Mouse (Mus musculus) adrenal gland, adult 18-20 months (tissue): Measurements from ENCODE around the gene Notch1. TPM values are rescaled to one million over a fixed set of nuclear protein-coding genes. Genes with fewer than 3 reads are reported as not detected.

Experiments
- DNase-seq, 2 experiments: peaks; one replicate each; pipeline ENCODE4 v3.0.0; 2021 to 2022; ENCODE audit warnings: low spot score in 2 of 2
- long read RNA-seq, 2 experiments: library from polyadenylated mRNA; stranded (forward); transcript quantifications; one replicate each; pipeline ENCODE4 v2.0.0; 2021
- total RNA-seq, 2 experiments: library from RNA; stranded (reverse); gene quantifications; 1 replicate in 1 of 2; 2 replicates in 1 of 2; pipeline ENCODE4 v1.2.3; 2021

Notch1 gene
- total RNA-seq = 10 to 100 TPM; 21.5 to 22.0 TPM
- long read RNA-seq, experiment 1, partial matches to known transcripts = 1 of 3 reads
- long read RNA-seq, experiment 1, other reads (novel, unspliced or antisense) = 2 of 3 reads
- long read RNA-seq, experiment 2, partial matches to known transcripts = 0 of 1 reads
- long read RNA-seq, experiment 2, other reads (novel, unspliced or antisense) = 1 of 1 reads

DNA sequence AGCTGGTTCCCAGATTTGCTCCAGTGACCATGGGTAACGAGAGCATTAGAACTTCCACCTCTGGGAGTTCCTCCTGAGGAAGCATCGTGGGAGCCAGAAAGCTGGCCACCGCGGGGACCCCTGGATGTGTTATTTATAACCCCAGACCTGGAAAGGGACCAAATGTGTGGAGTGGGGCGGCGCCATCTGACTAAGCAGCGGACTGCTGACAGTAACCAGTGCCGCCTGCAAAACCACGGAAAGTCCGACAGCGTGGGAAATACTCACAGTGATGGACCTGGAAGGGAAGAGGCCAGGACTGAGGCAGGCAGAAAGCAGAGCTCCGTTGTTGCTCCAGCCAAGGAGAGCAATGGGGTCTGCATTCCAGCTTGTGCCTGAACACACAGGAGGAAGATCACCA is at the start of gene Notch1:
Notch1 (minus strand) TSS at position 389 of the 400 bp plus-strand sequence.
- DNase-seq = no peak

GRCm38 (mm10) chr2:26566221-26566620 is 49.8 kb upstream of the Notch1 start:
- DNase-seq = no peak

DNA sequence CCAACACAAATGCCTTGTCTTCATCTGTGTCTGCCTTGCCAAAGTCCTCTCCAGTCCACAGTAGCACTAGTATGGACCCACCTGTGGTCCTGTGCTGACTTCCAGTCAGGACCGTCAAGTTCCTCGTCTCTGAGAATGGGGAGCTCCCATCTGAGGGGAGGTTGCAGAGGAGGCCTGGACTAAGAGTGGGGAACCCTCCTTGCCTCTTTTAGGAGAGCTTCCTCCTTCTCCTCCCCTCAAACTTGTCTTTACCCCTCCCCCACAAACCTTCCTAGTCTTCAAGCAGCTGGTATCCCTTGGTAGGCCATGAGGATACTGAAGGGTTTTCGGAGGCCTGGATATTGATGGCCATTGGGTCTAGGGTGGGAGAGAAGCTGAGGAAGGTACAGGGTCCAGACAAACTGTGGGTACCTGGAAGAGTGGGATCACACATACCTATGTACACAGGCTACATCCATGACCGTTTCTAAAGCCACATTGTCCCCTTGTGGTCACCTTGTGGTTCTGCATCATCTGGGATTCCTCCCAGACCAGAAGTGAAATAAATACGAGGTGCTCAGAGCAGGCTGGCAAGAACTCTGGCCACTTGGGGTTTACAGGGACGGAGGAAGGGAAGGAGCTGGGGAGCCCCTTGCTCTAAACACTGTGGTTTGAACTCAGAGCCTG is 45.0 kb upstream of the Notch1 start:
- peak in 1 of 2 experiments; percentile 33 for DNase-seq

GRCm38 (mm10) chr2:26560506-26560905 is 44.0 kb upstream of the Notch1 start:
- DNase-seq = no peak

- no peak for DNase-seq
Observed at GRCm38 (mm10) chr2:26556535-26556993, 40.1 kb upstream of the Notch1 start.

GRCm38 (mm10) chr2:26555076-26555475 is 38.6 kb upstream of the Notch1 start:
- peak in 1 of 2 experiments; percentile 60 for DNase-seq

DNA sequence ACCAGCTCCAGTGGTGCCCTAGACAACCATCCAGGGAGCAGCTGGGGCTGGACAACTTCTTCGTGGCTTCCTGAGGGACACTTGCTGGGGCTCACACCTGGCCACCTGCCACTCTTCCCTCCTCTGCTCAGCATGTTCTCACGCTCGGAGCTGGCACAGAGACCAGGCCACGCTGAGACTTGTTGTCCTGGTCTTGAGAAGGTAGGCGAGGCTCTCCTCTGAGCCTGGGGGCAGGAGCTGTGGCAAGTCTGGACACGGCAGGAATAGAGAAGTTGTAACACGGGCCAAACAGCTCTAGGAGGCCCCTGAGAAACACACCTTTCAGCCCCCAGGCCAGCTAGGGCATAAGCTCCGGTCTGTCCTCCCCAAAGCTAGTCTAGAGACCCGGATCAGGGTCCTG is 37.4 kb upstream of the Notch1 start:
- DNase-seq = no peak

DNA sequence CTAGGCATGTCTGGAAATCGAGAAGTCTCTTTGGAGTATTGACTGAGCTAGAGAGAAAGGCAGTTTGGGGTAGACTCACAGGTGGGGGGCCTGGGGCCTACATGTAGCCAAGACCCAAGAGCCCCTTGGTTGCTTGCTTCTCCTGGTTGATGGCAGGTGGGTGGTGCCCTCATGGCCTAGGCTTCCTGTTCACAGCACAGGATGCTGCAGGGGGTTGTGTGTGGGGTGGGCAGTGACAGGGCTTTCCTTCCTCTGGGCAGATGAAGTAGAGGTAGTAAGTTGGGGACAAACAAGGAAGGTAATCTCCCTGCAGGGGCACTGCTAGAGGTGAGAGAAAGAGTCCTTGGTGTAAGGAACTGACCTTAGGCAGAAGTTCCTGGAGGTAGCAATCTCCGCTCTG is 35.6 kb upstream of the Notch1 start:
- DNase-seq = no peak

- no peak for DNase-seq
Observed at GRCm38 (mm10) chr2:26551446-26551845, 35.0 kb upstream of the Notch1 start.

DNA sequence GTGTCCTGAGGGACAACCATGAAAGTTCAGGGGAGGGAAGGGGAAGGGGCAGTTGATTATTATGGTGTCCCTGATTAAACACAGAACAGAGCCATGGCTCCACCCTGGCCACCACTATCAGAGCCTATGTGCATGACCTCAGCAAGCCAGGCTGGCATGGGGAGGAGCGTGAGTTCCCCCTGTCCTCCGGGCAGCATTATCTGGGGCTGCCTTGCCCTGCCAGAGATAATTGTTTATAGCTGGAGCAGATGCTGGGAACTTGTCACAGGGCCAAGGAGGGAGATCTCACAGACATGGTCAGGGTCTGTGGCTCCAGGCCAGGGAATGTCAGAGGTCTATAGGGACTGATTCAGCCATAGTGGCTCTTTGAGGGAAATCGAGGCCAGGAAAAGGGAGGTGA is 34.3 kb upstream of the Notch1 start:
- no peak for DNase-seq

- peak in 1 of 2 experiments; percentile 27 for DNase-seq
Observed at GRCm38 (mm10) chr2:26550205-26550604, 33.7 kb upstream of the Notch1 start.

DNA sequence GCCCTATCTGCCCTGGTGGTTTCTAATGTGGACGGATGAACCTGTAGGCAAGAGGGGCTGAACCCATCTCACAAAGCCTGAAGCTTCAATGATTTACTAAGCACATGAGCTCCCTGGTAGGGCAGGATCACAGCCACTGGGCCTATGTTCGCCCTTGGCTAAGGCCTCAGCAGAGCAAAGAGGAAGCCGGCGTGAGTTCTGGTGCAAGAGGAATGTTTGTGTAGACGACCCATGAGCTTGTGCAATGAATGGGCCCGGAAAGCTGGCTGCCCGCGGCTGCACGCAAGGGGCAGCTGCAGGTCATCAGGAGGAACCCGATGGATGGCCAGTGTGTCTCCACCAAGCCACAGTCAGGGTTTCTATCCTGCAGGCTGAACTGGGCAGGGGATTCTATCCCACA is 33.3 kb upstream of the Notch1 start:
- DNase-seq = no peak

GRCm38 (mm10) chr2:26547481-26547880 is 31.0 kb upstream of the Notch1 start:
- no peak for DNase-seq

- peak; percentile 32 to 39 for DNase-seq
Observed at GRCm38 (mm10) chr2:26544265-26544664, 27.8 kb upstream of the Notch1 start.

- no peak for DNase-seq
Observed at GRCm38 (mm10) chr2:26543768-26544167, 27.3 kb upstream of the Notch1 start.

DNA sequence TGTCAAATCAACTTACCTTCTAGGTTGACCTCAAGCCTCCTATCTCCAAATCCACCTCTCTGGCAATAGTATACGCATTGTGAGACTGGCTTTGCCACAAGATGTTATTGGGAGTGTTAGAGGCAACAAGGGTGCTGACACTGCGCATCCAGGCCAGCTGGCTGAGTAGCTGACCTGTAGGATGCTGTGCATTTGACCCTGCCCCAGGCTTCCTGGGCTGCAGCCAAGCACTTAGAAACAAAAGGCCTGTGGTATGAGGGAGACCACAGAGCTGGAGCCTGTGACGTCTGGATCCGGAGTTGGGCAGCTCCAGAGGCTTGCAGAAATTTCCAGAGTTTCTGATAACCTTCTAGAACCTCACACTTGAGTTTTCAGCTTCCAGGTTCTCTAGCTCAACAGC is 26.7 kb upstream of the Notch1 start:
- DNase-seq = no peak

GRCm38 (mm10) chr2:26541258-26541910 is 24.9 kb upstream of the Notch1 start:
- no peak for DNase-seq

DNA sequence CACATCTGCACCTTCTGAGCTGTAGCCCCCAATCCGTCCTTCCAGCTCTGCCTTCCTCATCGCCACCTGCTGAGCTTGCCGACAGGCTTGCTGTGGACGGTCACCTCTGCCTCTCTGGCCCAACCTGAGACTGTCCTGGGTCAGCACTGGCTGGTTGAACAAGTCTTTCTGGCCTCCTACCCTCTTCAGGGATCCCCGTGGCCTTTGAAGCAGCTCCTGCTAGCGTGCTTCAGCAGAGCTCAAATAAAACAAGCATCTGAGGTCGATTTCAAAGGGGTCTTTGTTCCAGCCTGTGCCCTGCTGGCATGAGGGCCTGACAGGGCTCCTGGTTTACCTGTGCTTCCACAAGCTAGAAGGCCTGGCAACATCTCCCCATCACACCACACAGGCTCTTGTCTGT is 24.3 kb upstream of the Notch1 start:
- no peak for DNase-seq

- no peak for DNase-seq
Observed at GRCm38 (mm10) chr2:26539516-26539915, 23.1 kb upstream of the Notch1 start.

DNA sequence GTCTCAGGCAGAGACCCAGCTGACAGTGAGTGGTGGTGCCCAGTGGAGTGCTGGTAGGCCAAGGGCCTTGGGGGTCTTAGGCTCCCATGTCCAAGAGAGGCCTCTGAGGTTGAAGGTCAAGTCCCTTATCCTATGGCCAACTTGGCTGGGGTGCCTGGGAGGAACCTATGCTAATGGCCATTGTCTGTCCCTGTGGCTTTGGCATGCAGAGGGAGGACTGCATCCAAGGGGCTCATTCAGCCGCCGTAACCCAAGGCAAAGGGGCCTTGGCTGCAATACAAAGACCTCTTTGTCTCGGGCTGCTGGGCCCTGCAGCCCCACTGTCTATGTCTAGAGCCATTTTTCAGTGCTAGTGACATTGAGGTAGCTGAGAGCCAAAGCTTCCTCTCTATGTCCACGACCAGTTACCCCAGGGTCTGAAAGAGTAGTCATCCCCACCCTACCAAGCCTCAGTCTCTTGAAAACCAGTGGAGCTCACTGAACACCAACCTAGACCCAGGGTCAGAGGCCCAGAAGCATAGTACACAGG is 19.1 kb upstream of the Notch1 start:
- no peak for DNase-seq

DNA sequence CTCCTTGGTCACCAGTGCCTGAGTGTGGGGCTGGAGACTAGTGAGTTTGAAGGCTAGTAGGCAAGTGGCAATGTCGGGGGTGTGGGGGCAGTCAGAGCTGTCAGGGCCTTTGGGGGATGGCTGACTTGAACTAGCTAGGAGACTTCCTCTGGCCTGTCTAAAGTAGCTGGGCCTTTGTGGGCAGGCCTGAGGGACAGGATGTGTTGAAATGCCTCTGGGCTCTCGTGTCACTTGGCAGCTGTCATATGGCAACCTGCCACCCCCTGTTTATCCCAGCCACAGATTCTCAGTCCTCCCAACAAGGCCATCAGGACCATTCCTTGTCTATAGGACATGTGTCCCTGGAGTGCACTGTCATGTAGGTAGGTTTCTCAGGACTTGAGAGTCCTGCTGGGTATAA is 18.2 kb upstream of the Notch1 start:
- peak; percentile 58 to 64 for DNase-seq

DNA sequence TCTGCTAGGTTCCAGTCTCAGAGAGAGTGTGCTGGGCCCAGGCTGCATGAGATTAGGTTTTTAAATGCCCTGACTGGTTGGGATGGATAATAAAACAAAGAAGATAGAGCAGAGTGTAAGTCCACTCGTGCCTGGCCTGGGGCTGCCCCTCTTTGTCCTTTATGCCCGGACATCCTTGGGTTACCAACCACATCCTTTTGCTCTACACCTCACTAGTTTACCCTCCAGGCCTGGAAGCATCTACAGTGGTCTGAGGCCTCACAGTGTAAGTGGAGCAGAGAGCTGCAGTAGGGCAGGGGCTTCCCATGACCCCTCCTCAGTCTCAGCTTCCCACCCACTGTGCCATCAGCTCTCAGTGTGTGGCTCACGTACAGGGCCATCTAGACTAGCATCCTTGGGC is 17.7 kb upstream of the Notch1 start:
- DNase-seq = no peak
